Mouse (Mus musculus) olfactory bulb, adult 2 months (tissue): Measurements from ENCODE around the gene Lclat1.

Experiments
- CTCF ChIP-seq: fragments of 200-500 bp; IDR thresholded peaks from 2 replicates; pipeline ENCODE4 v1.5.1; 2012; ENCODE audit warnings: low read depth, mild to moderate bottlenecking, low read length, moderate library complexity; ENCODE audit not compliant: insufficient read depth
- POLR2A ChIP-seq: fragments of 200-500 bp; IDR thresholded peaks from 2 replicates; pipeline ENCODE4 v1.6.1; 2012; ENCODE audit warnings: mild to moderate bottlenecking, low read depth, low read length, moderate library complexity; ENCODE audit not compliant: insufficient read depth

DNA sequence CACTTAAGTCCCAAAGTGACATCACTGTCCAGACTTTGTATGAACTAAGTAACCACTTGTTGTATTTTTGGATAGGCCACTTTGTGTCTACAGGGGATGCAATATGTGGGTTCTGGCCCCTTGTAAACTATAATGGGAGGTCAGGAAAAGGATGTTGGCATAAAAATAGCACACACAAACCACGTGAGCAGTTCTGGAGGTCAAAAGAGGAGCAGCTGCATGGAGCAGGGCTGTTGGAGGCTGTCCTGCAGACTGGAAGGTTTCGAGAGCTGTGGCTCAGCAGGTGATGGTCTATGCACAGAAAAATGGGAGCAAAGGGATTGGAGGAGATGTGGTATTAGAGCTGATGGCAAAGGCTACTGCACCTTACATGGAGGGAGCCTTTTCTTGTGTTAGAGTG is 18.6 kb downstream of the Lclat1 start:
- no peak for TF ChIP-seq CTCF
- TF ChIP-seq POLR2A, result no peak
